Mouse (Mus musculus): ENCODE results near the gene Cacna1f. TPM values are rescaled to one million over a fixed set of nuclear protein-coding genes. Genes with fewer than 3 reads are reported as not detected.
A peak's percentile ranks its signal among the peaks of the same experiment; 100 is the strongest.

Gene Cacna1f
- total and polyA plus RNA-seq, 2 experiments = under 0.01 to 0.04 TPM

DNA sequence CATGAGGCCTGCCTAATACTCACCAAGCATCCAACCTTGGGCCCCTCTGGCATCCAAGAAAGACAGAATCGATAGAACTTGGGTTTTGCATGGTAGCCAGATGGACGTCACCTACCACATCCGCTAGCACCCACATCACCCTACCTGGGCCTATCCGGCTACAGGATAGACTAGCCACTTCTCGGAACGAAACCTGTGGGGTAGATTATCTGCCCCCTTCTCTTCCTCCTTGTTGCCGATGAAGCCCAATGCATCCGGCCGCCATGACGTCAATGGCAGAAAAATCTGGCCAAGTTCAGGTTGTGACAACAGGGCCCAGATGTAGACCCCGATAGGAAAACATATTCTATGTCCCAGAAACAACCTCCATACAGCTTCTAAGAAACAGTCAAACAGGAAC is 23.0 kb upstream of the Cacna1f start:
- Histone ChIP-seq H3K79me2 (ENCODE audit: control insufficient read depth, insufficient read depth, low read length) (no peaks in the 10 kb centered on the region), H3K36me3 (ENCODE audit: control insufficient read depth, insufficient read depth, low read length) (no peaks in the 10 kb centered on the region), H3K4me3 (ENCODE audit: insufficient read depth, low read depth, low read length) (no peak overlapping the region), H3K27ac (replicated peaks; ENCODE audit: insufficient read depth, low read depth, low read length) (no peak overlapping the region), H3K27me3 (ENCODE audit: control insufficient read depth, insufficient read depth, low read length) (no peaks in the 10 kb centered on the region), H3K4me1 (ENCODE audit: control insufficient read depth, insufficient read depth, low read length) (no peaks in the 10 kb centered on the region), H3K9ac (ENCODE audit: low read depth, low read length) (no peak overlapping the region)
- no peak for DNase-seq (ENCODE audit: extremely low read depth, low read depth, low spot score)
- 94% methylated on average over 11 of the region's 11 CpGs for WGBS
- TF ChIP-seq POLR2A (IDR thresholded peaks at IDR 0.05; ENCODE audit: extremely low read depth, insufficient read depth, low read length) (no peak), CTCF (IDR thresholded peaks at IDR 0.05; ENCODE audit: low read depth, low read length) (no peak)

DNA sequence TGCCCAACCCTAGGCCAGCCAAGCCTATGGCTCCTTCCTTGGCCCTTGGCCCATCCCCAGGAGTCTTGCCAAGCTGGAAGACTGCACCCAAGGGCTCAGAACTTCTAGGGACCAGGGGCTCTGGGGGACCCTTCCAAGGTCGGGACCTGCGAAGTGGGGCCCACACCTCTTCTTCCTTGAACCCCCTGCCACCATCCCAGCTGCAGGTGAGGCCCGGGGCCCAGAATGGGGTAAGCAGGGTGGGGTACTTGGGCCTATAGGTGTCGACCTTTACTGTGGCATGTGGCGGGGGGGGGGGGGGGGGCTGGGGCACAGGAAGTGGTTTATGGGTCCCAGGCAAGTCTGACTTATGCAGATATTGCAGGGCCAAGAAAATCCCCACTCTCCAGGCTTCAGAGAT is 20.5 kb upstream of the Cacna1f start:
- Histone ChIP-seq H3K4me3 (ENCODE audit: insufficient read depth, low read depth, low read length) (no peak overlapping the region), H3K27me3 (ENCODE audit: control insufficient read depth, insufficient read depth, low read length) (no peaks in the 10 kb centered on the region), H3K79me2 (ENCODE audit: control insufficient read depth, insufficient read depth, low read length) (no peaks in the 10 kb centered on the region), H3K4me1 (ENCODE audit: control insufficient read depth, insufficient read depth, low read length) (no peaks in the 10 kb centered on the region), H3K27ac (replicated peaks; ENCODE audit: insufficient read depth, low read depth, low read length) (no peak overlapping the region), H3K36me3 (ENCODE audit: control insufficient read depth, insufficient read depth, low read length) (no peaks in the 10 kb centered on the region), H3K9ac (ENCODE audit: low read depth, low read length) (no peak overlapping the region)
- 97% methylated on average over 5 of the region's 5 CpGs for WGBS
- no peak for DNase-seq (ENCODE audit: extremely low read depth, low read depth, low spot score)
- TF ChIP-seq POLR2A (IDR thresholded peaks at IDR 0.05; ENCODE audit: extremely low read depth, insufficient read depth, low read length) (no peak), CTCF (IDR thresholded peaks at IDR 0.05; ENCODE audit: low read depth, low read length) (no peak)

DNA sequence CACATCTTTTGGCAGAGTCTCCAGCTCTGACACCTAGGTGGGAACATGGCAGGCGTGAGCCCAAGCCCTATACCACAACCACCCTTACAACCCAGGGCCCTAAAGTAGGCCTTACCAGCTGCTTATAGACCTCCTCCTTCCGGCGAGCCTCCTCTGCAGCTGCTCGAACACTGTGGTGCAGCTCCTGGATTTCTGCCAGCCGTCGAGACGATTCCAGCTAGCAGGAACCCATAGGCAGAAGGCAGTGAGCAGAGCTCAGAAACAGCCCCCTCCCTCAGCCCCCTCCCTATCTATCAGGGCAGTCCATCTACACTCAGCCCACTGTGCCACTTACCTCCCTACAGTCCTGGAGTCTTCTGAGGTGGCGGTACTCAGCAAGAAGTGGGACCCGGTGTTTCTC is 11.5 kb upstream of the Cacna1f start:
- Histone ChIP-seq H3K4me3 (ENCODE audit: insufficient read depth, low read depth, low read length) (no peak overlapping the region), H3K27me3 (ENCODE audit: control insufficient read depth, insufficient read depth, low read length) (no peaks in the 10 kb centered on the region), H3K27ac (replicated peaks; ENCODE audit: insufficient read depth, low read depth, low read length) (no peak overlapping the region), H3K9ac (ENCODE audit: low read depth, low read length) (no peak overlapping the region), H3K79me2 (ENCODE audit: control insufficient read depth, insufficient read depth, low read length) (no peaks in the 10 kb centered on the region), H3K36me3 (ENCODE audit: control insufficient read depth, insufficient read depth, low read length) (peaks cover 4% of the 10 kb centered on the region), H3K4me1 (ENCODE audit: control insufficient read depth, insufficient read depth, low read length) (no peaks in the 10 kb centered on the region)
- TF ChIP-seq POLR2A (IDR thresholded peaks at IDR 0.05; ENCODE audit: extremely low read depth, insufficient read depth, low read length) (no peak), CTCF (IDR thresholded peaks at IDR 0.05; ENCODE audit: low read depth, low read length) (no peak)
- WGBS = 95% methylated on average over 9 of the region's 9 CpGs
- no peak for DNase-seq (ENCODE audit: extremely low read depth, low read depth, low spot score)

DNA sequence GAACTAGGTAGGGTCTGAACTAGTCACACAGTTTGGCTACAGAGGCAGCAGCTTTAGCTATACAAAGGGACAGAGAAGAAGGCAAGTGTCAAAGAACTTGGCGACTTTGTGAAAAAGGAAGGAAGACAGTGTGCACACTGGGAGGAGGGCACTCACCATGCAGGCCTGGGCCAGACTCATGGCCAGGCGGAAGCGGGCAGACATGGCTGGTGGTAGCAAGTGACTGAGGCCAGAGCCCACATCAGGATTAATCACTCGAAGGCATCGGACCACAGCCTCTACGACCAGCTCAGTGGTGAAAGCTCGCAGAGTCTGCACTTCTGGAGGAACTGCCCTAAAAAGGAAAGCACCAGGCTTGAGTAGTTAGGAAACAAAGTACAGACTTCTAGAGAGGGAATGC is 2.9 kb upstream of the Cacna1f start:
- Histone ChIP-seq H3K4me3 (ENCODE audit: insufficient read depth, low read depth, low read length) (no peak overlapping the region), H3K27ac (replicated peaks; ENCODE audit: insufficient read depth, low read depth, low read length) (no peak overlapping the region), H3K4me1 (ENCODE audit: control insufficient read depth, insufficient read depth, low read length) (no peaks in the 10 kb centered on the region), H3K9ac (ENCODE audit: low read depth, low read length) (no peak overlapping the region), H3K36me3 (ENCODE audit: control insufficient read depth, insufficient read depth, low read length) (peaks cover 3% of the 10 kb centered on the region; the same call in 1 of the 2 replicates), H3K27me3 (ENCODE audit: control insufficient read depth, insufficient read depth, low read length) (no peaks in the 10 kb centered on the region), H3K79me2 (ENCODE audit: control insufficient read depth, insufficient read depth, low read length) (no peaks in the 10 kb centered on the region)
- no peak for DNase-seq (ENCODE audit: extremely low read depth, low read depth, low spot score)
- TF ChIP-seq CTCF (IDR thresholded peaks at IDR 0.05; ENCODE audit: low read depth, low read length) (no peak), POLR2A (IDR thresholded peaks at IDR 0.05; ENCODE audit: extremely low read depth, insufficient read depth, low read length) (no peak)
- 79% methylated on average over 7 of the region's 7 CpGs for WGBS

DNA sequence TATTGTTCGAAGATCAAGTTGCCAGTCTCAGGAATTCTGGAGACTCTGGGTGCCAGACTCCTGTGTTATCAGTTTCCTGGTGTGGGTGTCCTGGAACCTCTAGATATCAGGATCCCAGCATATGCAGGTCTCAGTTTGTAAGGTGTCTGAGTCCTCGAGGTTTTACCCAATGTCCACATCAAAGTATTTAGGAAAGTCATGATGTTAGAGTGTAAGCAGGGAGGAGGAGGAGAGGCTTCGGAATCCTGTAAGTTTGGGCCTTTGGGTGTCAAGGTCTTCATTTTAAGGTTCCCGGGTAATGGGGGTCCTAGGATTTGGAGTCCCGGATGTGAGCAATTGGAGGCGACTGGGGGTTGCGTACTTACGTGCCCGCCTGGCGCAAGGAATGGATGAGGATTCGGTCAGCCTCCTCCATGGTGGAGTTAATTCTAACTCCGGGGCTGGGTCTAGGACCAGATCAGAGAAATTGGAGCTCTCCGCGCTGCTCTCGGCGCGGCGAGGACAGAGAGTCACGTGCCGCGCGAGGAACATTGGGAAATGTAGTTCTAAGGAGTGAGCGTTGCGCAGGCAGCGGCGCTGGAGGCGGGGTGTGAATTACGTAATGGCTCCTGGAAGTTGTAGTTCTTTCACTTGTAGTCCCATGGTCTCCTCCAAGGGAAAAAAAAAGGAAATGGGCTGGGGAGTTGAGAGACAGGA is 1.9 kb upstream of the Cacna1f start, which contains the start of gene Ccdc22:
Ccdc22 (minus strand) TSS at position 639 of the 696 bp plus-strand sequence.
- Histone ChIP-seq H3K9ac (ENCODE audit: low read depth, low read length) (peak within 1 kb of the TSS; percentile 94), H3K27ac (replicated peaks; ENCODE audit: insufficient read depth, low read depth, low read length) (peak within 1 kb of the TSS; percentile 45; the same call in 1 of the 2 replicates), H3K4me1 (ENCODE audit: control insufficient read depth, insufficient read depth, low read length) (no peaks in the 10 kb centered on the region), H3K79me2 (ENCODE audit: control insufficient read depth, insufficient read depth, low read length) (no peaks in the 10 kb centered on the region), H3K4me3 (ENCODE audit: insufficient read depth, low read depth, low read length) (peak within 1 kb of the TSS; percentile 86), H3K36me3 (ENCODE audit: control insufficient read depth, insufficient read depth, low read length) (peaks cover 3% of the 10 kb centered on the region; the same call in 1 of the 2 replicates), H3K27me3 (ENCODE audit: control insufficient read depth, insufficient read depth, low read length) (peaks cover under 1% of the 10 kb centered on the region; the same call in 1 of the 2 replicates)
- no peak for TF ChIP-seq CTCF (IDR thresholded peaks at IDR 0.05; ENCODE audit: low read depth, low read length)
- no peak for TF ChIP-seq POLR2A (IDR thresholded peaks at IDR 0.05; ENCODE audit: extremely low read depth, insufficient read depth, low read length)
- DNase-seq (ENCODE audit: extremely low read depth, low read depth, low spot score) = peak; percentile 77
- 0% methylated on average over 28 of the region's 28 CpGs for WGBS

DNA sequence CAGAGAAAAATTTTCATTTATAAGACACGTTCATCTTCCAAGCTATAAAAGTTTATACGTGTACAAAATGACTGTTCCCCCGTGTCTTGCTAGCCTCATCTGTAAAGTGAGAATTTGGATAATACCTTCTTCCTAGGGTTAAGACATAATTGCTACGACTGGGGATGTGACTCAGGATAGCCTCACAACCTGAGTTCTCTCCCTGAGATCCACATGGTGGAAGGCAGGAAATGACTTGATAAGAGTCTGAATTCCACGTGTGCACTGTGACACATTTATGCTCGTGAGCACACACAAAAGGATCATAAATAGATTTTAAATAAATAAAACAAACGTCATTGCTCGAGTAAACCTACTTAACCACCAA is 1.3 kb upstream of the Cacna1f start:
- Histone ChIP-seq H3K27ac (replicated peaks; ENCODE audit: insufficient read depth, low read depth, low read length) (no peak overlapping the region), H3K36me3 (ENCODE audit: control insufficient read depth, insufficient read depth, low read length) (no peaks in the 10 kb centered on the region), H3K4me1 (ENCODE audit: control insufficient read depth, insufficient read depth, low read length) (no peaks in the 10 kb centered on the region), H3K79me2 (ENCODE audit: control insufficient read depth, insufficient read depth, low read length) (no peaks in the 10 kb centered on the region), H3K27me3 (ENCODE audit: control insufficient read depth, insufficient read depth, low read length) (peaks cover 2% of the 10 kb centered on the region; the same call in 1 of the 2 replicates), H3K9ac (ENCODE audit: low read depth, low read length) (no peak overlapping the region), H3K4me3 (ENCODE audit: insufficient read depth, low read depth, low read length) (no peak overlapping the region)
- no peak for DNase-seq (ENCODE audit: extremely low read depth, low read depth, low spot score)
- 37% methylated on average over 8 of the region's 8 CpGs for WGBS
- TF ChIP-seq CTCF (IDR thresholded peaks at IDR 0.05; ENCODE audit: low read depth, low read length) = no peak
- no peak for TF ChIP-seq POLR2A (IDR thresholded peaks at IDR 0.05; ENCODE audit: extremely low read depth, insufficient read depth, low read length)
